Mouse (Mus musculus) MEL (cell line): Measurements from ENCODE around the gene Rabggta. TPM values are rescaled to one million over a fixed set of nuclear protein-coding genes. Genes with fewer than 3 reads are reported as not detected.

Experiments used
- DNase-seq: peaks from one replicate; pipeline ENCODE4 v3.0.0; 2011; ENCODE audit warnings: low read depth, low spot score
- H3K27ac ChIP-seq: 2 replicates; pipeline ENCODE4 v1.5.1; 2012; ENCODE audit warnings: low read depth, mild to moderate bottlenecking, control low read depth, low read length, moderate library complexity; ENCODE audit not compliant: control insufficient read depth
- H3K27me3 ChIP-seq, 2 experiments: fragments of 150-350 bp in 1 of 2; sonication (generic) in 1 of 2; 2 replicates each; pipeline ENCODE4 v1.6.1; 2012; ENCODE audit warnings: low read length in 2 of 2, mild to moderate bottlenecking in 2 of 2, improper control_type of control experiment in 1 of 2, moderate library complexity in 1 of 2; ENCODE audit not compliant: insufficient read depth in 2 of 2, control insufficient read depth in 1 of 2
- H3K36me3 ChIP-seq, 2 experiments: 2 replicates each; pipeline ENCODE4 v1.6.1; 2012 to 2014; ENCODE audit warnings: low read length in 2 of 2, improper control_type of control experiment in 1 of 2, inconsistent platforms in 1 of 2, mild to moderate bottlenecking in 1 of 2; ENCODE audit not compliant: insufficient read depth in 2 of 2, control insufficient read depth in 1 of 2
- H3K4me1 ChIP-seq, 2 experiments: fragments of 150-350 bp in 1 of 2; sonication (generic) in 1 of 2; 2 replicates each; pipeline ENCODE4 v1.6.1; 2012; ENCODE audit warnings: low read length in 2 of 2, improper control_type of control experiment in 1 of 2, mild to moderate bottlenecking in 1 of 2; ENCODE audit not compliant: insufficient read depth in 2 of 2, control insufficient read depth in 1 of 2
- H3K4me3 ChIP-seq, 2 experiments: fragments of 150-350 bp in 1 of 2; sonication (generic) in 1 of 2; 2 replicates each; pipeline ENCODE4 v1.5.1; 2012; ENCODE audit warnings: low read depth in 2 of 2, low read length in 2 of 2, mild to moderate bottlenecking in 2 of 2, moderate library complexity in 2 of 2, control low read depth in 1 of 2, improper control_type of control experiment in 1 of 2; ENCODE audit not compliant: control insufficient read depth in 1 of 2, insufficient read depth in 1 of 2
- H3K79me2 ChIP-seq: 2 replicates; pipeline ENCODE4 v1.6.1; 2012; ENCODE audit warnings: mild to moderate bottlenecking, low read length, moderate library complexity; ENCODE audit not compliant: control insufficient read depth, poor library complexity, insufficient read depth
- H3K9ac ChIP-seq: 2 replicates; pipeline ENCODE4 v1.6.1; 2012; ENCODE audit warnings: low read depth, mild to moderate bottlenecking, control low read depth, low read length, moderate library complexity; ENCODE audit not compliant: control insufficient read depth, poor library complexity, severe bottlenecking
- H3K9me3 ChIP-seq: fragments of 150-350 bp; sonication (generic); replicated peaks from 2 replicates; pipeline ENCODE4 v1.6.1; 2012; ENCODE audit warnings: mild to moderate bottlenecking, low read length, improper control_type of control experiment, moderate library complexity; ENCODE audit not compliant: insufficient read depth
- CHD1 ChIP-seq: IDR thresholded peaks from 2 replicates; pipeline ENCODE4 v1.6.1; 2012; ENCODE audit warnings: low read depth, mild to moderate bottlenecking, inconsistent platforms, low read length, improper control_type of control experiment
- CHD2 ChIP-seq: IDR thresholded peaks from 2 replicates; pipeline ENCODE4 v1.6.1; 2011; ENCODE audit warnings: low read length, improper control_type of control experiment
- CTCF ChIP-seq, 3 experiments: IDR thresholded peaks in 2 of 3; conservative IDR thresholded peaks in 1 of 3; 2 replicates each; pipeline ENCODE4 v1.5.1; 2011 to 2012; ENCODE audit warnings: low read length in 3 of 3, low read depth in 2 of 3, mild to moderate bottlenecking in 2 of 3, improper control_type of control experiment in 1 of 3, inconsistent platforms in 1 of 3, mixed read lengths in 1 of 3, moderate library complexity in 1 of 3; ENCODE audit not compliant: control insufficient read depth in 1 of 3, insufficient read depth in 1 of 3, poor library complexity in 1 of 3, severe bottlenecking in 1 of 3
- E2F4 ChIP-seq: IDR thresholded peaks from 2 replicates; pipeline ENCODE4 v1.6.1; 2011; ENCODE audit warnings: low read depth, low read length, improper control_type of control experiment, borderline replicate concordance
- ELF1 ChIP-seq: IDR thresholded peaks from 2 replicates; pipeline ENCODE4 v1.6.1; 2014; ENCODE audit warnings: low read depth, mild to moderate bottlenecking, inconsistent platforms, low read length, improper control_type of control experiment, moderate library complexity
- ETS1 ChIP-seq: IDR thresholded peaks from 2 replicates; pipeline ENCODE4 v1.6.1; 2012; ENCODE audit warnings: low read depth, mild to moderate bottlenecking, inconsistent platforms, low read length, improper control_type of control experiment, moderate library complexity
- GABPA ChIP-seq: IDR thresholded peaks from 2 replicates; pipeline ENCODE4 v1.6.1; 2012; ENCODE audit warnings: low read depth, mild to moderate bottlenecking, inconsistent platforms, low read length, improper control_type of control experiment, moderate library complexity
- HCFC1 ChIP-seq: IDR thresholded peaks from 2 replicates; pipeline ENCODE4 v1.6.1; 2012; ENCODE audit warnings: low read depth, mild to moderate bottlenecking, inconsistent platforms, low read length, improper control_type of control experiment, moderate library complexity
- JUND ChIP-seq: IDR thresholded peaks from 2 replicates; pipeline ENCODE4 v1.6.1; 2011; ENCODE audit warnings: low read depth, mild to moderate bottlenecking, improper control_type of control experiment, low read length
- KAT2A ChIP-seq: conservative IDR thresholded peaks from 2 replicates; pipeline ENCODE4 v1.6.1; 2012; ENCODE audit warnings: low read depth, low read length, improper control_type of control experiment, inconsistent platforms
- MAFK ChIP-seq: IDR thresholded peaks from 2 replicates; pipeline ENCODE4 v1.6.1; 2011; ENCODE audit warnings: low read depth, mild to moderate bottlenecking, low read length, improper control_type of control experiment, borderline replicate concordance
- MAX ChIP-seq: IDR thresholded peaks from 2 replicates; pipeline ENCODE4 v1.6.1; 2011; ENCODE audit warnings: low read length, improper control_type of control experiment
- MEF2A ChIP-seq: IDR thresholded peaks from 2 replicates; pipeline ENCODE4 v1.6.1; 2014; ENCODE audit warnings: low read depth, mild to moderate bottlenecking, inconsistent platforms, low read length, improper control_type of control experiment; ENCODE audit not compliant: poor library complexity, insufficient replicate concordance, severe bottlenecking; ENCODE audit errors: extremely low read depth
- MXI1 ChIP-seq: IDR thresholded peaks from 2 replicates; pipeline ENCODE4 v1.6.1; 2011; ENCODE audit warnings: mild to moderate bottlenecking, low read depth, low read length, improper control_type of control experiment
- MYB ChIP-seq: IDR thresholded peaks from 2 replicates; pipeline ENCODE4 v1.6.1; 2011; ENCODE audit warnings: mild to moderate bottlenecking, low read depth, low read length, improper control_type of control experiment
- NELFE ChIP-seq: IDR thresholded peaks from 2 replicates; pipeline ENCODE4 v1.6.1; 2011; ENCODE audit warnings: low read depth, low read length, improper control_type of control experiment
- NRF1 ChIP-seq: IDR thresholded peaks from 2 replicates; pipeline ENCODE4 v1.6.1; 2014; ENCODE audit warnings: low read depth, mild to moderate bottlenecking, inconsistent platforms, low read length, improper control_type of control experiment, moderate library complexity; ENCODE audit not compliant: poor library complexity, insufficient read depth, severe bottlenecking
- POLR2A ChIP-seq, 2 experiments: IDR thresholded peaks; 2 replicates each; pipeline ENCODE4 v1.6.1; 2011 to 2012; ENCODE audit warnings: low read length in 2 of 2, mild to moderate bottlenecking in 2 of 2, control low read depth in 1 of 2, improper control_type of control experiment in 1 of 2, low read depth in 1 of 2, moderate library complexity in 1 of 2; ENCODE audit not compliant: control insufficient read depth in 1 of 2, insufficient read depth in 1 of 2, poor library complexity in 1 of 2
- POLR2AphosphoS2 ChIP-seq: IDR thresholded peaks from 2 replicates; pipeline ENCODE4 v1.6.1; 2011; ENCODE audit warnings: low read length, improper control_type of control experiment
- POLR2AphosphoS5 ChIP-seq: IDR thresholded peaks from 2 replicates; pipeline ENCODE4 v1.6.1; 2012; ENCODE audit warnings: low read depth, borderline replicate concordance, mild to moderate bottlenecking, inconsistent platforms, low read length, moderate library complexity, mixed read lengths
- RAD21 ChIP-seq: IDR thresholded peaks from 2 replicates; pipeline ENCODE4 v1.6.1; 2011; ENCODE audit warnings: mild to moderate bottlenecking, low read depth, low read length, improper control_type of control experiment
- SIN3A ChIP-seq: IDR thresholded peaks from 2 replicates; pipeline ENCODE4 v1.6.1; 2012; ENCODE audit warnings: low read length, improper control_type of control experiment, inconsistent platforms
- SMC3 ChIP-seq: IDR thresholded peaks from 2 replicates; pipeline ENCODE4 v1.6.1; 2011; ENCODE audit warnings: low read depth, low read length, improper control_type of control experiment
- TBP ChIP-seq: IDR thresholded peaks from 2 replicates; pipeline ENCODE4 v1.8.0; 2011; ENCODE audit warnings: low read depth, low read length, improper control_type of control experiment
- TCF12 ChIP-seq: IDR thresholded peaks from 2 replicates; pipeline ENCODE4 v1.6.1; 2014; ENCODE audit warnings: low read depth, mild to moderate bottlenecking, inconsistent platforms, low read length, improper control_type of control experiment, moderate library complexity
- UBTF ChIP-seq: IDR thresholded peaks from 2 replicates; pipeline ENCODE4 v1.6.1; 2012; ENCODE audit warnings: low read depth, mild to moderate bottlenecking, inconsistent platforms, low read length, improper control_type of control experiment, moderate library complexity, borderline replicate concordance; ENCODE audit not compliant: insufficient read depth
- USF2 ChIP-seq, 2 experiments: IDR thresholded peaks; 2 replicates each; pipeline ENCODE4 v1.6.1; 2011 to 2012; ENCODE audit warnings: improper control_type of control experiment in 2 of 2, low read length in 2 of 2, borderline replicate concordance in 1 of 2, inconsistent platforms in 1 of 2, low read depth in 1 of 2, mild to moderate bottlenecking in 1 of 2; ENCODE audit not compliant: insufficient read depth in 1 of 2
- ZMIZ1 ChIP-seq: IDR thresholded peaks from 2 replicates; pipeline ENCODE4 v1.6.1; 2012; ENCODE audit warnings: low read depth, mild to moderate bottlenecking, inconsistent platforms, low read length, improper control_type of control experiment, moderate library complexity
- polyA plus RNA-seq, 2 experiments: library from polyadenylated mRNA; stranded (reverse) in 1 of 2; unstranded in 1 of 2; fragments of >175 nt in 1 of 2; fragments of >200 nt in 1 of 2; gene quantifications; 2 replicates each; pipeline versions ENCODE4 v1.2.1 to v1.2.4; 2012; ENCODE audit warnings: low replicate concordance in 2 of 2, low read depth in 1 of 2; ENCODE audit not compliant: insufficient read length in 2 of 2, insufficient read depth in 1 of 2, missing spikeins in 1 of 2
- total RNA-seq: library from RNA; depleted of rRNA; stranded (reverse); fragments of 300-350 nt; gene quantifications from 2 replicates; pipeline ENCODE4 v1.2.3, GENCODE M21; 2012

The Rabggta gene
- total and polyA plus RNA-seq, 3 experiments: 22.8 to 32.0 TPM; not detected in 1

DNA sequence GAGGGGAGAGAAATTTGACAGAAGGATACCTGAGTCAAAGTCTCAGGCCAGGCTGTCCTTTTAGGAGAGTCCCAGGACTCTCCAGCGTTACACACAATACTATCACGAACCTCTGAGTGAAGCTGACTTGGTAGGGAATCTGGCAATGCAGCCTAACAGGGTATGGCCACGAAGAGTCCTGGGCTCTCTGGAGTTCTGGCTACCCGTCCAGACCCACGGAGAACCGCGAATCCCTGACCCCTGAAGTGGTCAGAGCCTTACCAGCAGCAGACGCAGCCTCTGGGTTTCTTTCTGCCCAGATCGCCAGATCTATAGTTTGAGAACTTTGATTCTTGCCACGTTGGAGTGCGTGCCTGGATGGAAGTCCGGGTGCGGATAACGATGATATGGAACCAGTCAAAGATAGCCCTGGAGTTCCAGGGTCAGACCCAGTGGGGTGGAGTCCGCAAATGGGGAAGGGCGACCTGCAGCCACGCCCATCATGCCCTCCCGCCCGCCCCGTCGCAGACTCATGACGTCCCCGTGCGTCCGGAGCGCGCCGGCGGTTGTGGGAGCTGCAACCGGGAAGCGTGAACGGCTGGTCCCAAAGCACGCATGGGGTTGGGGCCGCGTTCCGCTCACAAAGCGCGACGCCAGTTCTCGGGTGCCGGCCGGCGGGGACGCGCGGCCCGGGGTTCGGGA is 23.3 kb upstream of the Rabggta start, which contains the start of the genes Dhrs1 and Nop9:
Dhrs1 (minus strand) TSS at position 511 of the 681 bp plus-strand sequence.
Nop9 (plus strand) TSS at position 514 of the 681 bp plus-strand sequence.
- H3K9me3 ChIP-seq: no peaks in the 10 kb centered on the region
- peak; percentile 92 for DNase-seq
- peak within 1 kb of the TSS; percentile 94 to 99 for H3K4me3 ChIP-seq
- peaks cover 22% of the 10 kb centered on the region for H3K79me2 ChIP-seq
- H3K9ac ChIP-seq: peak within 1 kb of the TSS; percentile 97
- TF ChIP-seq TCF12 (peak; percentile 5; the same call in 1 of the 2 replicates), MAX (peak; percentile 39; the same call in 1 of the 2 replicates), HCFC1 (peak; percentile 84), GABPA (no peak), JUND (no peak), CHD1 (no peak), POLR2AphosphoS5 (no peak), ELF1 (peak; percentile 75), POLR2AphosphoS2 (peak; percentile 55; the same call in 1 of the 2 replicates), SIN3A (peak; percentile 68; the same call in 1 of the 2 replicates), MXI1 (peak; percentile 87), ZMIZ1 (peak; percentile 49; the same call in 1 of the 2 replicates), POLR2A (IDR thresholded peaks at IDR 0.05; ENCODE audit: control insufficient read depth in 1 of 2, insufficient read depth in 1 of 2, low read depth in 1 of 2, low read length in 2 of 2, poor library complexity in 1 of 2) (peak; percentile 76 to 91; a peak in 3 of 4 replicates), MEF2A (no peak), NELFE (peak; percentile 67; the same call in 1 of the 2 replicates), MAFK (no peak)
- peaks cover 3 to 18% of the 10 kb centered on the region in 2 experiments; a peak in 2 of 4 replicates for H3K4me1 ChIP-seq
- peaks cover 10 to 11% of the 10 kb centered on the region in 2 experiments; a peak in 3 of 4 replicates for H3K36me3 ChIP-seq
- no peaks in the 10 kb centered on the region for H3K27me3 ChIP-seq
- peak within 1 kb of the TSS; percentile 74 for H3K27ac ChIP-seq

DNA sequence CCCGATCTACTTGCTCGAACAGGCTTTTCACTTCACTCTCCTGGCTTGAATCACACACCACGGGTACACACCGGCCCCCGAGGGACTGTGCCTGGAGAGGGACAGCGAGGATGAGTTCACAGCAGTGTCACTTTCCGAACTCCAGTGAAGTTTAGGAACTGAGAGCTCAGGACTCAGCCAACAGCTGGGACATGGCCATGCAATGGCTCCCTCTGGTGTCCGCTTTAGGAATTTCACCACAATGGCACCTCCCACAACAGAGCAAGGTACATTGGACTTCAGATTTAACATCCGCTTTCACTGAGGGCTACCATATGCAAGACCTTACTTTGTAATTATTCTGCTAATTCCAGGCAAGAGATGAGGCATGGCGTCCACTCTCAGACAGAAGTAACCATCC is 21.6 kb upstream of the Rabggta start:
- no peak overlapping the region for H3K9ac ChIP-seq
- no peaks in the 10 kb centered on the region for H3K9me3 ChIP-seq
- H3K27me3 ChIP-seq: no peaks in the 10 kb centered on the region
- H3K36me3 ChIP-seq: peaks cover 0 to 10% of the 10 kb centered on the region in 2 experiments; a peak in 1 of 4 replicates
- H3K27ac ChIP-seq: no peak overlapping the region
- peaks cover 22% of the 10 kb centered on the region for H3K79me2 ChIP-seq
- no peak overlapping the region for H3K4me3 ChIP-seq
- peak; percentile 89 for DNase-seq
- H3K4me1 ChIP-seq: peaks cover 3 to 18% of the 10 kb centered on the region in 2 experiments; a peak in 2 of 4 replicates
- TF ChIP-seq CHD2 (no peak), POLR2AphosphoS2 (no peak), ETS1 (no peak), NELFE (no peak), KAT2A (no peak), SMC3 (peak; percentile 97), USF2 (IDR thresholded peaks at IDR 0.05; ENCODE audit: borderline replicate concordance in 1 of 2, insufficient read depth in 1 of 2, low read depth in 1 of 2, low read length in 2 of 2) (no peak), MEF2A (no peak), RAD21 (peak; percentile 94), MAX (no peak), ELF1 (no peak), TBP (no peak), TCF12 (no peak), CTCF (IDR thresholded peaks at IDR 0.05 in 2 of 3, conservative IDR thresholded peaks at IDR 0.05 in 1 of 3; ENCODE audit: control insufficient read depth in 1 of 3, insufficient read depth in 1 of 3, low read depth in 2 of 3, low read length in 3 of 3, poor library complexity in 1 of 3, severe bottlenecking in 1 of 3) (peak; percentile 95 to 99 (median 96)), HCFC1 (peak; percentile 61; the same call in 1 of the 2 replicates), MYB (no peak), NRF1 (no peak), UBTF (no peak), E2F4 (no peak), POLR2A (IDR thresholded peaks at IDR 0.05; ENCODE audit: control insufficient read depth in 1 of 2, insufficient read depth in 1 of 2, low read depth in 1 of 2, low read length in 2 of 2, poor library complexity in 1 of 2) (no peak)
